Comparison of ENCODE assay signal across 7 mouse cellular contexts in genomic region chr11:77489591-77490235, GRCm38 (mm10). TPM values are rescaled to one million over a fixed set of nuclear protein-coding genes. Genes with fewer than 3 reads are reported as not detected.
A peak's percentile ranks its signal among the peaks of the same experiment; 100 is the strongest.
DNase-seq lines count a peak whose midpoint lies in the region; ATAC-seq lines count a peak whose summit lies in the region.

TSS of gene Ankrd13b (minus strand) at chr11:77489678.

- H3K27me3 ChIP-seq in hindbrain, embryonic 14.5 days (ENCODE audit: control insufficient read depth, insufficient read depth, low read length) = no peaks in the 10 kb centered on the region
- H3K27me3 ChIP-seq in megakaryocyte, embryonic 14.5 days (replicated peaks) = peaks cover 37% of the 10 kb centered on the region

- peak within 1 kb of the TSS; percentile 92 for H3K27ac ChIP-seq in hindbrain, embryonic 14.5 days

- intact Hi-C loops in left cerebral cortex, postnatal 14 days (cut with DNase I) = loop anchor here (5.0 kb wide), 1 partner anchor 138 kb away; no protein-coding TSS in a partner anchor

- H3K4me1 ChIP-seq in hindbrain, embryonic 14.5 days (replicated peaks; ENCODE audit: control insufficient read depth, insufficient read depth, low read length) = peaks cover 73% of the 10 kb centered on the region
- H3K4me1 ChIP-seq in megakaryocyte, embryonic 14.5 days = peaks cover 67% of the 10 kb centered on the region

- H3K4me3 ChIP-seq in hindbrain, embryonic 14.5 days (replicated peaks; ENCODE audit: low read length) = peak within 1 kb of the TSS; percentile 96
- H3K4me3 ChIP-seq in megakaryocyte, embryonic 14.5 days (replicated peaks) = peak within 1 kb of the TSS; percentile 99

- peak; percentile 79 for DNase-seq in R1 (ENCODE audit: low read depth, low spot score)
- DNase-seq in cerebellum, adult 18-20 months = peak; percentile 86 to 92
- DNase-seq in frontal cortex, postnatal 14 days (ENCODE audit: low spot score in 2 of 2) = peak; percentile 66 to 73
- peak; percentile 82 for DNase-seq in hindbrain, embryonic 14.5 days (ENCODE audit: low spot score)
- peak in 1 of 2 experiments; percentile 80 for DNase-seq in left cerebral cortex, postnatal 14 days (ENCODE audit: low spot score in 2 of 2)
- peak; percentile 37 to 65 for DNase-seq in spleen, postnatal 10 days (ENCODE audit: low spot score in 2 of 2)

- peak within 1 kb of the TSS; percentile 99 for H3K9ac ChIP-seq in hindbrain, embryonic 14.5 days

- ATAC-seq in hindbrain, embryonic 14.5 days (ENCODE audit: low FRiP score) = peak; percentile 49

- H3K9me3 ChIP-seq in hindbrain, embryonic 14.5 days (ENCODE audit: control insufficient read depth, low read length) = no peaks in the 10 kb centered on the region
- H3K9me3 ChIP-seq in megakaryocyte, embryonic 14.5 days = no peaks in the 10 kb centered on the region

- WGBS in hindbrain, embryonic 14.5 days = under 1% methylated on average over 51 of the region's 87 CpGs

- peak within 1 kb of the TSS; percentile 88 for H3K4me2 ChIP-seq in hindbrain, embryonic 14.5 days (replicated peaks)

- no peaks in the 10 kb centered on the region for H3K36me3 ChIP-seq in hindbrain, embryonic 14.5 days (replicated peaks; ENCODE audit: control insufficient read depth, insufficient read depth)
- no peaks in the 10 kb centered on the region for H3K36me3 ChIP-seq in megakaryocyte, embryonic 14.5 days (replicated peaks; ENCODE audit: low read length)

RNA-seq across cellular contexts. Expression of gene Ankrd13b, which starts in this region (rescaled TPM):
- 44.5 and 45.0 TPM in 2 replicates for polyA plus RNA-seq in hindbrain, embryonic 14.5 days (2014; fragmentation: Nextera tagmentation; extraction: Ambion mirVana)
- total RNA-seq in left cerebral cortex, postnatal 14 days (2021) = 100 to 1,000 TPM; 127 to 129 TPM
- polyA plus RNA-seq in megakaryocyte, embryonic 14.5 days (2012; ENCODE audit: insufficient read depth, low replicate concordance) = 6.7 and 9.3 TPM in 2 replicates
